Mouse (Mus musculus): ENCODE measurements around the gene Wsb1. TPM values are rescaled to one million over a fixed set of nuclear protein-coding genes. Genes with fewer than 3 reads are reported as not detected.

Wsb1 gene
- polyA plus RNA-seq, 1 experiment from 2014 or later: 376 TPM

DNA sequence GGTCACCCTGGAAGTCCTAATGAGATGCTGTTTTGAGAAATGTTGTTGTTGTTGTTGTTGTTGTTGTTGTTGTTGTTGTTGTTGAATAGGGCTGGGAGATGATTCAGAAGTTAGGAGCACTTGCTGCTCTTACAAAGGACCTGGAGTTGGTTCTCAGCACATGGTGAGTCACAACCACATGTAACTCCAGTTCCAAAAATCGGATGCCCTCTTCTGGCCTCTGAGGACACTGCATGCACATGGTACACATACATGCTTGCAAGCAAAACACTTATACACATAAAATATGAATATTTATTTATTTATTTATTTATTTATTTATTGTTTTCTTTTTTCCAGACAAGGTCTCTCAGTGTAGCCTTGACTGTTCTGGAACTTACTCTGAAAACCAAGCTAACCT is 36.4 kb downstream of the Wsb1 start:
- Histone ChIP-seq H3K36me3 (ENCODE audit: control insufficient read depth, insufficient read depth, low read length) (no peaks in the 10 kb centered on the region), H3K4me2 (ENCODE audit: low read depth, severe bottlenecking) (no peak overlapping the region), H3K4me1 (ENCODE audit: control insufficient read depth, insufficient read depth, low read length) (no peaks in the 10 kb centered on the region), H3K9me3 (ENCODE audit: control insufficient read depth, low read length) (no peaks in the 10 kb centered on the region), H3K4me3 (ENCODE audit: low read depth, low read length) (no peak overlapping the region), H3K27ac (replicated peaks; ENCODE audit: low read depth, low read length) (no peak overlapping the region), H3K27me3 (ENCODE audit: control insufficient read depth, insufficient read depth, low read length) (no peaks in the 10 kb centered on the region), H3K9ac (ENCODE audit: low read length) (no peak overlapping the region)
- DNase-seq (ENCODE audit: low spot score) (no peak), ATAC-seq (ENCODE audit: insufficient number of reproducible peaks, low FRiP score, low TSS enrichment, low read depth) (no peak)
- 88% methylated on average over 1 of the region's 1 CpGs for WGBS

DNA sequence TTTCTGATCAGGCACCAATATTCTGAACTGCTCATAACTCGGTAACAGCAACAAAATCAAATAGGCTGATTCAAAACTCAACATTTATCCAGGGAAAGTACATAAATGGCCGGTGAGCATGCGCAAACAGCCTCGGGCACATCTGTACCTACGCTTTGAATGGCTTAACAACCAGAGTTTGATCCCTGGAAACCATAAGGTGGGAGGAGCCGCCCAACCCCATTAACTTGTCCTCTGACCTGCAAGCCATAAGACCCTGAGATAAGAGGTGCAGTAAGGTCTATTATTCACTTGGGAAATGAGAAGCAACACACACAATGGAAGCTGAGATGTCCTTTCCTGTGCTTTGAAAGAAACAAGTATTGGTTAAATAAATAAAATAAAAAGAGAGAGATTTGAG is 37.3 kb downstream of the Wsb1 start:
- H3K9me3 ChIP-seq (ENCODE audit: control insufficient read depth, low read length): no peaks in the 10 kb centered on the region
- no peak overlapping the region for H3K27ac ChIP-seq (replicated peaks; ENCODE audit: low read depth, low read length)
- WGBS: 65% methylated on average over 6 of the region's 6 CpGs
- H3K9ac ChIP-seq (ENCODE audit: low read length): no peak overlapping the region
- H3K4me2 ChIP-seq (ENCODE audit: low read depth, severe bottlenecking): no peak overlapping the region
- no peak for DNase-seq (ENCODE audit: low spot score)
- no peaks in the 10 kb centered on the region for H3K27me3 ChIP-seq (ENCODE audit: control insufficient read depth, insufficient read depth, low read length)
- H3K4me3 ChIP-seq (ENCODE audit: low read depth, low read length): no peak overlapping the region
- H3K4me1 ChIP-seq (ENCODE audit: control insufficient read depth, insufficient read depth, low read length): no peaks in the 10 kb centered on the region
- H3K36me3 ChIP-seq (ENCODE audit: control insufficient read depth, insufficient read depth, low read length): no peaks in the 10 kb centered on the region
- ATAC-seq (ENCODE audit: insufficient number of reproducible peaks, low FRiP score, low TSS enrichment, low read depth): no peak

DNA sequence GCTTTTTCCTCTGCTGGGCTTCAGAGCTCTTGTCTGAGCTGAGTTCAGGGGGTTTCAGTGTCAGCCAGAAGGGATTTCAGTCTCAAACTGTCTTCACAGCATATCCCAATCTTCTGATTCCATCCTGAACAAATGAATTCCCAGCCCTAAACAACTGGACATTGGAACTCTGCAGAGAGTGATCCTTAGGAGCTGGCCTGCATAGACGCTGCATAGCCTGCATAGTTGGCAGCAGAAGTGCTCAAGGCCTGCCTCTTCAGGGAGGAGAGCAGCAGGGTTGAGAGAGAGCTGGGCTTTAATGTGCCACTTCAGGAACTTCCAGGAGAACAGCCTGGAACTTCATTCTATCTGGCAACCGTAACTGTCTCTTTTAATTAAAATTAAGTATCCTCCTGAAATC is 38.9 kb downstream of the Wsb1 start:
- Histone ChIP-seq H3K36me3 (ENCODE audit: control insufficient read depth, insufficient read depth, low read length) (no peaks in the 10 kb centered on the region), H3K27ac (replicated peaks; ENCODE audit: low read depth, low read length) (no peak overlapping the region), H3K4me1 (ENCODE audit: control insufficient read depth, insufficient read depth, low read length) (no peaks in the 10 kb centered on the region), H3K27me3 (ENCODE audit: control insufficient read depth, insufficient read depth, low read length) (no peaks in the 10 kb centered on the region), H3K4me3 (ENCODE audit: low read depth, low read length) (no peak overlapping the region), H3K9ac (ENCODE audit: low read length) (no peak overlapping the region), H3K4me2 (ENCODE audit: low read depth, severe bottlenecking) (no peak overlapping the region), H3K9me3 (ENCODE audit: control insufficient read depth, low read length) (no peaks in the 10 kb centered on the region)
- DNase-seq (ENCODE audit: low spot score) (no peak), ATAC-seq (ENCODE audit: insufficient number of reproducible peaks, low FRiP score, low TSS enrichment, low read depth) (no peak)
- WGBS: 78% methylated on average over 2 of the region's 2 CpGs

DNA sequence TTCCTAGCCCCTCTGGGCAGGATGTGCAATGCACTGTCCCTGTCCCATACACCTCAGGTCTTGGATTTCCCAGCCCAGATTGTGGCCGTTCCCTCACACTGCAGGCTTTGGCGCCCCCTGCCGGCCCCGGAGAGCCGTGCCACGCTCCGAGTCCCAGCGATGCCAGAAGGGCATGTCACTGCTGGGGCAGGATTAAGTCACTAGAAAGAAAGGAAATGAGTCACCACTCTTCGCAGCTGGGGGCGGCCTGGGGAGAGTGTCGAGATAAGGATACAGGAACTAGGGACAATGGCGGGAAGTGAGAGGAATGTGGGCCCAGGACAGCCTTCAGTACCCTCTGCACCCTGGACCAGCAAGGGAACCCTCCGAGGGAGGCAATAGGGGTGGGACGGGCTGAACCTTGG is 40.5 kb downstream of the Wsb1 start:
- Histone ChIP-seq H3K9me3 (ENCODE audit: control insufficient read depth, low read length) (no peaks in the 10 kb centered on the region), H3K36me3 (ENCODE audit: control insufficient read depth, insufficient read depth, low read length) (no peaks in the 10 kb centered on the region), H3K9ac (ENCODE audit: low read length) (no peak overlapping the region), H3K4me3 (ENCODE audit: low read depth, low read length) (no peak overlapping the region), H3K27me3 (ENCODE audit: control insufficient read depth, insufficient read depth, low read length) (no peaks in the 10 kb centered on the region), H3K4me1 (ENCODE audit: control insufficient read depth, insufficient read depth, low read length) (no peaks in the 10 kb centered on the region), H3K27ac (replicated peaks; ENCODE audit: low read depth, low read length) (no peak overlapping the region), H3K4me2 (ENCODE audit: low read depth, severe bottlenecking) (no peak overlapping the region)
- WGBS: 8% methylated on average over 13 of the region's 14 CpGs
- DNase-seq (ENCODE audit: low spot score) (peak; percentile 93), ATAC-seq (ENCODE audit: insufficient number of reproducible peaks, low FRiP score, low TSS enrichment, low read depth) (0 out of 2 replicates have a peak, but pooled peaks have one; percentile 35)

DNA sequence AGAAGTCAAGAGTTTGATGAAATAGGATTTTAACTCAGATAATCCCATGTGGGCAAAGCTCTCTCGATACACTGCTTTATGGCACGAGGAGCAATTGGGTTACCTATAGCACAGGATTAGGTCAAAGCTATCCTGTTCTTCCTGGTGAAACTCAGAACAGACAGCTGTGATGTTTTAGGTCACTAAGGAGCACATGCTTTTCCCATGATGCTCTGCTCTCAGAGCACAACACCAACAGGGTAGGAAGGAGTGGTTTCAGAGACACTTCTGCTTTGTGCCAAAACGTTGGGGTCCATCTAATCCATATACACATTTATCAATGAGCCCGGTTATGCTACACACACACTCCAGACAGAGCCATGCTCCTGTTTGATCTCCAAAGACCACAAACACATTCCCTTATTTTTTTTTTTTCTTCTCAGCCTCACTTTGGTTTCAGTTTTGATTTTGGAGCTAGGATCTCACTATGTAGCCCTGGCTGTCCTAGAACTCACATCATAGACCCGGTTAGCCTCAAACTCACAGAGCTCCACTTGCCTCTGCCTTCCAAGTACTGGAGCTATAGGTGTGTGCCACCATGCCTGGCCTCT is 44.5 kb downstream of the Wsb1 start:
- WGBS: 83% methylated on average over 5 of the region's 5 CpGs
- Histone ChIP-seq H3K36me3 (ENCODE audit: control insufficient read depth, insufficient read depth, low read length) (no peaks in the 10 kb centered on the region), H3K9ac (ENCODE audit: low read length) (no peak overlapping the region), H3K9me3 (ENCODE audit: control insufficient read depth, low read length) (no peaks in the 10 kb centered on the region), H3K4me3 (ENCODE audit: low read depth, low read length) (no peak overlapping the region), H3K4me1 (ENCODE audit: control insufficient read depth, insufficient read depth, low read length) (no peaks in the 10 kb centered on the region), H3K27ac (replicated peaks; ENCODE audit: low read depth, low read length) (no peak overlapping the region), H3K4me2 (ENCODE audit: low read depth, severe bottlenecking) (no peak overlapping the region), H3K27me3 (ENCODE audit: control insufficient read depth, insufficient read depth, low read length) (no peaks in the 10 kb centered on the region)
- no peak for DNase-seq (ENCODE audit: low spot score)
- no peak for ATAC-seq (ENCODE audit: insufficient number of reproducible peaks, low FRiP score, low TSS enrichment, low read depth)

DNA sequence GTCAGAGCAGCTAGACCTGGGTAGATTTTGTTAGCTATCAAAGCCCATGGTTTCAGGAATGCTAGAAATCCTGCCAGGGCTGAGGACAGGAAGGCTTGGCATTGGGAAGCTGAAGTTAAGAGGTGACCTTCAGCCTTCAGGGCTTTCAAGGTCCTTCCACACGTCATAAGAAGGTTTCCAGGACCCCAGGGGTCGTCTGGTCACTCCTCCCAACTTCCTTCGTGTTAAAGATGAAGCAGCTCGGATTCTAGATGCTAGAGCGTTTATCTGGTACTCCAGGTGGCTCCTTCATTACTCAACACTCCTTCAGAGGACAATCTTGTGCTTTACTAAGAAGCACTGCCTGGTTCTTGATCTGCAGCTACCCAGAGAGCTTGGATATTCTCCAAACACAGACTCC is 45.4 kb downstream of the Wsb1 start:
- DNase-seq (ENCODE audit: low spot score) (no peak), ATAC-seq (ENCODE audit: insufficient number of reproducible peaks, low FRiP score, low TSS enrichment, low read depth) (no peak)
- no peak overlapping the region for H3K27ac ChIP-seq (replicated peaks; ENCODE audit: low read depth, low read length)
- no peaks in the 10 kb centered on the region for H3K4me1 ChIP-seq (ENCODE audit: control insufficient read depth, insufficient read depth, low read length)
- H3K4me3 ChIP-seq (ENCODE audit: low read depth, low read length): no peak overlapping the region
- H3K9me3 ChIP-seq (ENCODE audit: control insufficient read depth, low read length): no peaks in the 10 kb centered on the region
- WGBS: 54% methylated on average over 5 of the region's 5 CpGs
- no peak overlapping the region for H3K4me2 ChIP-seq (ENCODE audit: low read depth, severe bottlenecking)
- H3K36me3 ChIP-seq (ENCODE audit: control insufficient read depth, insufficient read depth, low read length): no peaks in the 10 kb centered on the region
- no peaks in the 10 kb centered on the region for H3K27me3 ChIP-seq (ENCODE audit: control insufficient read depth, insufficient read depth, low read length)
- no peak overlapping the region for H3K9ac ChIP-seq (ENCODE audit: low read length)

DNA sequence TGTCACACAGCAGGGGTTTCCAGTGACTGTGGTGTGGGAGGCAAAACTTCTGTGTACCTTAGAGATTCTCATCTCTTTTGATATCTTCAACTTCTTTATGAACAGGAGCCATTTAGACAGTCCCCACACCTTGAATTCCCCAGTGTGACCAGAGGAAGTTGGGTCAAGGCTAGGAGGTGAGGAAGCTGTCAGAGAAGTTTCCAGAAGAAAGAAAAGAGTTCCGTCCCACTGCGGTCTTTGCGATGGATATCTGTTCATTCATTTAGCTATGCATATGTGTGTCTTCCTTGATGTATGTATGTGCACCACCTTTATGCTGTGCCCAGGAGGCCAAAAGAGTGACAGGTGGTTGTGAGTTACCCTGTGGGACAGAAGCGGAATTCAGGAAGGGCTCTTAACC is 46.0 kb downstream of the Wsb1 start:
- Histone ChIP-seq H3K4me3 (ENCODE audit: low read depth, low read length) (no peak overlapping the region), H3K9me3 (ENCODE audit: control insufficient read depth, low read length) (no peaks in the 10 kb centered on the region), H3K9ac (ENCODE audit: low read length) (no peak overlapping the region), H3K4me1 (ENCODE audit: control insufficient read depth, insufficient read depth, low read length) (no peaks in the 10 kb centered on the region), H3K36me3 (ENCODE audit: control insufficient read depth, insufficient read depth, low read length) (no peaks in the 10 kb centered on the region), H3K4me2 (ENCODE audit: low read depth, severe bottlenecking) (no peak overlapping the region), H3K27me3 (ENCODE audit: control insufficient read depth, insufficient read depth, low read length) (no peaks in the 10 kb centered on the region), H3K27ac (replicated peaks; ENCODE audit: low read depth, low read length) (no peak overlapping the region)
- 91% methylated on average over 4 of the region's 4 CpGs for WGBS
- no peak for ATAC-seq (ENCODE audit: insufficient number of reproducible peaks, low FRiP score, low TSS enrichment, low read depth)
- DNase-seq (ENCODE audit: low spot score): no peak

DNA sequence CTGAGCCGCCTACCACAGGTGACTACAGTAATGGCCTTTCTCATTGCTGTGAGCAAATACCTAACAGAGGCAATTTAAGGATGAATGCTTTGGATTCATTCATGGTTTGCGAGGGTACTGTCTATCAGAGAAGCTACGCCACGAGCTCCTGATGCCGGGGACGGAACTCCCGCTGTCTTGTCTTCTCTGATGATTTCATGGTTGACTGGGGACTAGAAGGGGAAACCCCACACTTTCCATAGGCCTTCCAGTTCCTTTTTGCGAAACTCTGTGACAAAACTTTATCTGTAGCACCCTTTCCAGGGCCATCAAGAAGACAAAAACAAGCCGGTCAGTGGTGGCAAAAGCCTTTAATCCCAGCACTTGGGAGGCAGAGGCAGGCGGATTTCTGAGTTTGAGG is 46.8 kb downstream of the Wsb1 start:
- Histone ChIP-seq H3K9ac (ENCODE audit: low read length) (no peak overlapping the region), H3K9me3 (ENCODE audit: control insufficient read depth, low read length) (no peaks in the 10 kb centered on the region), H3K4me2 (ENCODE audit: low read depth, severe bottlenecking) (no peak overlapping the region), H3K27ac (replicated peaks; ENCODE audit: low read depth, low read length) (no peak overlapping the region), H3K4me3 (ENCODE audit: low read depth, low read length) (no peak overlapping the region), H3K36me3 (ENCODE audit: control insufficient read depth, insufficient read depth, low read length) (no peaks in the 10 kb centered on the region), H3K27me3 (ENCODE audit: control insufficient read depth, insufficient read depth, low read length) (no peaks in the 10 kb centered on the region), H3K4me1 (ENCODE audit: control insufficient read depth, insufficient read depth, low read length) (no peaks in the 10 kb centered on the region)
- 93% methylated on average over 10 of the region's 10 CpGs for WGBS
- no peak for DNase-seq (ENCODE audit: low spot score)
- ATAC-seq (ENCODE audit: insufficient number of reproducible peaks, low FRiP score, low TSS enrichment, low read depth): no peak

DNA sequence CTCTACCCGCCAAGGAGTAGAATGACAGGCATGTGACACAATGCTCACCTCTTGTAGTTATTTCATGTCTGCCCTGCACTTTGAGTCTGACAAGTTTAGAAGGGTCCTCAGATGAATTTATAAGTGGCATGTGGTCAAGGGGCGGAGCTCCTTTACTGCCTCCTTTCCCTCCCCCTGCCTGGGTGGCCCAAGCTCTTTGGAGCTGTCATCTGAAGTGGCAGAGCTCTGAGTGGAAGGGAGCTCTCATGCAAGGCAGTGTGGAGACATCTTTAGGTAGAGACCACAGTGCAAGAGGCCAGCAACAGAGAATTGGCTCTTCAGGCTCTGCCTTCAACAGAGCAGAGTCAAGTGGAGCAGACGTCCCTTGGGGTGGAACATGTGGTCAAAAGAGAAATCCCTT is 50.0 kb downstream of the Wsb1 start:
- no peak overlapping the region for H3K27ac ChIP-seq (replicated peaks; ENCODE audit: low read depth, low read length)
- no peaks in the 10 kb centered on the region for H3K36me3 ChIP-seq (ENCODE audit: control insufficient read depth, insufficient read depth, low read length)
- H3K9ac ChIP-seq (ENCODE audit: low read length): no peak overlapping the region
- 72% methylated on average over 3 of the region's 3 CpGs for WGBS
- no peaks in the 10 kb centered on the region for H3K4me1 ChIP-seq (ENCODE audit: control insufficient read depth, insufficient read depth, low read length)
- H3K4me3 ChIP-seq (ENCODE audit: low read depth, low read length): no peak overlapping the region
- ATAC-seq (ENCODE audit: insufficient number of reproducible peaks, low FRiP score, low TSS enrichment, low read depth) (no peak), DNase-seq (ENCODE audit: low spot score) (no peak)
- H3K9me3 ChIP-seq (ENCODE audit: control insufficient read depth, low read length): no peaks in the 10 kb centered on the region
- no peaks in the 10 kb centered on the region for H3K27me3 ChIP-seq (ENCODE audit: control insufficient read depth, insufficient read depth, low read length)
- no peak overlapping the region for H3K4me2 ChIP-seq (ENCODE audit: low read depth, severe bottlenecking)

Data from limb, embryonic 11.5 days (tissue).